20 mouse cellular contexts compared by ENCODE assay signal in the genomic region with DNA sequence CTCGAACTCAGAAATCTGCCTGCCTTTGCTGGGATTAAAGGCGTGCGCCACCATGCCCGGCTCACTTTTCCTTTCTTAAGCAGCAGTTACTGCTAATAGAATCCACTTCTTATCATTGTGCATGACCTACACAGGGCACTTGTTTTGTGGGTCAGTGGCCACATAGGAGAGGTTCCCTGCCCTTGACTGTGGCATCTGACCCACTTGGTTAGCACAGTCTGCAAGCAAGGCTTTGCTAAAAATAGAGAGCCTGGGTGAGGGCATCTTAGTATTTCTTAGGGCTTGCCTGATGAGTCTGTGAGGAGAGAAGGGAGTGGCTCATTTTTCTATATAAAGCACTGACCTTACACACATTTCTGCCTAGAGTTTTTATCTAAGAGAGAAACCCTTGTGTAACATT.
"Had no signal": no experiment of that assay in that cellular context is flagged by ENCODE, and none has a peak within 500 bp of the region (broad histone marks: within the 10 kb centered on the region; RNA-seq: fewer than 3 reads in every experiment).

No protein-coding gene starts in this region.

- H3K27ac ChIP-seq: kidney, postnatal 0 days; layer of hippocampus, adult 2 months; limb, embryonic 10.5 days; limb, embryonic 13.5 days; liver, embryonic 12.5 days; liver, embryonic 15.5 days; lung, embryonic 15.5 days had no signal

- H3K27me3 ChIP-seq: liver, embryonic 15.5 days had no signal

- H3K9me3 ChIP-seq: limb, embryonic 10.5 days; limb, embryonic 13.5 days; liver, embryonic 12.5 days; liver, embryonic 15.5 days; lung, embryonic 15.5 days had no signal

- DNase-seq: kidney, adult 2 months; kidney, postnatal 25 days; layer of hippocampus, adult 9-11 months; liver; lung, adult 18-20 months; lung, postnatal 14 days; lung, postnatal 4 days; midbrain, embryonic 14.5 days; retina, postnatal 1 day; right cerebral cortex, postnatal 25 days; thymus, adult 2 months; thymus, postnatal 14 days; thymus, postnatal 4 days had no signal

- H3K4me1 ChIP-seq: liver, embryonic 12.5 days; liver, embryonic 15.5 days; lung, embryonic 15.5 days had no signal

- H3K4me3 ChIP-seq: layer of hippocampus, adult 2 months; limb, embryonic 10.5 days; limb, embryonic 13.5 days; liver, embryonic 12.5 days; liver, embryonic 15.5 days; lung, embryonic 15.5 days had no signal

- H3K36me3 ChIP-seq: limb, embryonic 10.5 days; limb, embryonic 13.5 days; liver, embryonic 12.5 days; liver, embryonic 15.5 days; lung, embryonic 15.5 days had no signal
